Mouse (Mus musculus) kidney, adult 2 months (tissue): ENCODE data around the gene Aldh3a1.

ENCODE experiments used
- CTCF ChIP-seq: fragments of 200-500 bp; conservative IDR thresholded peaks from 2 replicates; pipeline ENCODE4 v1.5.1; 2011; ENCODE audit warnings: low read depth, mild to moderate bottlenecking, control low read depth, low read length, moderate library complexity, mixed read lengths; ENCODE audit not compliant: insufficient read depth, insufficient read length
- POLR2A ChIP-seq: fragments of 200-500 bp; IDR thresholded peaks from one replicate; pipeline ENCODE4 v1.6.1; 2011; ENCODE audit warnings: low read depth, low read length, control low read depth

GRCm38 (mm10) chr11:61207487-61208246, at the start of gene Aldh3a1:
- TF ChIP-seq CTCF = no peak
- no peak for TF ChIP-seq POLR2A
